Mouse (Mus musculus) NIH3T3 (cell line): ENCODE data around the gene Mid1.

Experiments
- DNase-seq: peaks from one replicate; pipeline ENCODE4 v3.0.0-alpha.2; 2012; ENCODE audit warnings: low read depth

Gene Mid1

GRCm38 (mm10) chrX:169685131-169685530, at the start of gene Mid1:
TSS of gene Mid1 (plus strand) at chrX:169685199.
- peak; percentile 65 for DNase-seq

GRCm38 (mm10) chrX:169673056-169673455, 11.9 kb upstream of the Mid1 start:
- DNase-seq = peak; percentile 63

- peak; percentile 56 for DNase-seq
Measured at GRCm38 (mm10) chrX:169676313-169676712, 8.7 kb upstream of the Mid1 start.

GRCm38 (mm10) chrX:169685731-169686130, 732 bp downstream of the Mid1 start:
- DNase-seq = no peak

- no peak for DNase-seq
Measured at GRCm38 (mm10) chrX:169691217-169691616, 6.2 kb downstream of the Mid1 start.

- peak; percentile 70 for DNase-seq
Measured at GRCm38 (mm10) chrX:169691675-169692074, 6.7 kb downstream of the Mid1 start.

GRCm38 (mm10) chrX:169692225-169692909, 7.4 kb downstream of the Mid1 start:
- peak; percentile 29 for DNase-seq

- DNase-seq = peak; percentile 60
Measured at GRCm38 (mm10) chrX:169704016-169704602, 19.1 kb downstream of the Mid1 start.

GRCm38 (mm10) chrX:169723511-169723910, 38.5 kb downstream of the Mid1 start:
- no peak for DNase-seq

GRCm38 (mm10) chrX:169735387-169735969, 50.5 kb downstream of the Mid1 start:
- no peak for DNase-seq

GRCm38 (mm10) chrX:169758001-169758400, 73.0 kb downstream of the Mid1 start:
- DNase-seq = peak; percentile 51

- DNase-seq = no peak
Measured at GRCm38 (mm10) chrX:169779535-169779934, 94.5 kb downstream of the Mid1 start, which contains the start of gene 4933400A11Rik. TSS of gene 4933400A11Rik (minus strand) at chrX:169779635.

- DNase-seq = no peak
Measured at GRCm38 (mm10) chrX:169789702-169790101, 104.7 kb downstream of the Mid1 start.

- DNase-seq = no peak
Measured at GRCm38 (mm10) chrX:169792879-169793278, 107.9 kb downstream of the Mid1 start.

- no peak for DNase-seq
Measured at GRCm38 (mm10) chrX:169794421-169794820, 109.4 kb downstream of the Mid1 start.

- DNase-seq = peak; percentile 53
Measured at GRCm38 (mm10) chrX:169794831-169795311, 109.9 kb downstream of the Mid1 start.

GRCm38 (mm10) chrX:169797148-169797547, 112.1 kb downstream of the Mid1 start:
- peak; percentile 66 for DNase-seq

GRCm38 (mm10) chrX:169798987-169799680, 114.1 kb downstream of the Mid1 start:
- peak; percentile 67 for DNase-seq

- DNase-seq = no peak
Measured at GRCm38 (mm10) chrX:169800238-169800637, 115.2 kb downstream of the Mid1 start.

- DNase-seq = no peak
Measured at GRCm38 (mm10) chrX:169805791-169806190, 120.8 kb downstream of the Mid1 start.

- DNase-seq = peak; percentile 3
Measured at GRCm38 (mm10) chrX:169807744-169808143, 122.7 kb downstream of the Mid1 start.

- DNase-seq = no peak
Measured at GRCm38 (mm10) chrX:169811318-169811717, 126.3 kb downstream of the Mid1 start.
